Mouse (Mus musculus): Measurements from ENCODE around the gene A830018L16Rik. TPM values are rescaled to one million over a fixed set of nuclear protein-coding genes. Genes with fewer than 3 reads are reported as not detected.

Gene A830018L16Rik
- polyA plus RNA-seq, 1 experiment from 2014 or later: not detected

GRCm38 (mm10) chr1:11565309-11565708 lies 151.4 kb downstream of the A830018L16Rik start:
- WGBS (ENCODE audit: missing documents): 13% methylated on average over 6 of the region's 6 CpGs

GRCm38 (mm10) chr1:11566730-11567129 lies 152.8 kb downstream of the A830018L16Rik start:
- Histone ChIP-seq H3K79me2 (ENCODE audit: inconsistent target) (no peaks in the 10 kb centered on the region), H3K36me3 (ENCODE audit: inconsistent target) (no peaks in the 10 kb centered on the region), H3K4me3 (ENCODE audit: inconsistent target) (no peak overlapping the region), H3K27ac (no peak overlapping the region)
- 70% methylated on average over 2 of the region's 2 CpGs for WGBS (ENCODE audit: missing documents)

More at GRCm38 (mm10) chr1:11565309-11565708, 151.4 kb downstream of the A830018L16Rik start:
- Histone ChIP-seq H3K27ac (no peak overlapping the region), H3K36me3 (ENCODE audit: inconsistent target) (no peaks in the 10 kb centered on the region), H3K4me3 (ENCODE audit: inconsistent target) (no peak overlapping the region), H3K79me2 (ENCODE audit: inconsistent target) (no peaks in the 10 kb centered on the region)

GRCm38 (mm10) chr1:11567300-11567885 lies 153.5 kb downstream of the A830018L16Rik start:
- no peak overlapping the region for H3K27ac ChIP-seq
- no peaks in the 10 kb centered on the region for H3K79me2 ChIP-seq (ENCODE audit: inconsistent target)
- H3K36me3 ChIP-seq (ENCODE audit: inconsistent target): no peaks in the 10 kb centered on the region
- H3K4me3 ChIP-seq (ENCODE audit: inconsistent target): no peak overlapping the region

- Histone ChIP-seq H3K36me3 (ENCODE audit: inconsistent target) (no peaks in the 10 kb centered on the region), H3K79me2 (ENCODE audit: inconsistent target) (no peaks in the 10 kb centered on the region), H3K4me3 (ENCODE audit: inconsistent target) (no peak overlapping the region), H3K27ac (no peak overlapping the region)
- 17% methylated on average over 2 of the region's 2 CpGs for WGBS (ENCODE audit: missing documents)
Observed at GRCm38 (mm10) chr1:11570274-11570673, 156.4 kb downstream of the A830018L16Rik start.

GRCm38 (mm10) chr1:11573462-11573861 lies 159.6 kb downstream of the A830018L16Rik start:
- no peaks in the 10 kb centered on the region for H3K79me2 ChIP-seq (ENCODE audit: inconsistent target)
- 90% methylated on average over 2 of the region's 2 CpGs for WGBS (ENCODE audit: missing documents)

GRCm38 (mm10) chr1:11580026-11580425 lies 166.1 kb downstream of the A830018L16Rik start:
- WGBS (ENCODE audit: missing documents): 74% methylated on average over 4 of the region's 4 CpGs
- H3K79me2 ChIP-seq (ENCODE audit: inconsistent target): no peaks in the 10 kb centered on the region

More at GRCm38 (mm10) chr1:11573462-11573861, 159.6 kb downstream of the A830018L16Rik start:
- Histone ChIP-seq H3K4me3 (ENCODE audit: inconsistent target) (no peak overlapping the region), H3K36me3 (ENCODE audit: inconsistent target) (no peaks in the 10 kb centered on the region), H3K27ac (no peak overlapping the region)

GRCm38 (mm10) chr1:11588305-11588704 lies 174.4 kb downstream of the A830018L16Rik start:
- Histone ChIP-seq H3K79me2 (ENCODE audit: inconsistent target) (no peaks in the 10 kb centered on the region), H3K27ac (no peak overlapping the region), H3K4me3 (ENCODE audit: inconsistent target) (no peak overlapping the region), H3K36me3 (ENCODE audit: inconsistent target) (no peaks in the 10 kb centered on the region)
- 78% methylated on average over 10 of the region's 10 CpGs for WGBS (ENCODE audit: missing documents)

More at GRCm38 (mm10) chr1:11580026-11580425, 166.1 kb downstream of the A830018L16Rik start:
- Histone ChIP-seq H3K36me3 (ENCODE audit: inconsistent target) (no peaks in the 10 kb centered on the region), H3K4me3 (ENCODE audit: inconsistent target) (no peak overlapping the region), H3K27ac (no peak overlapping the region)

GRCm38 (mm10) chr1:11650137-11650536 lies 236.2 kb downstream of the A830018L16Rik start:
- Histone ChIP-seq H3K4me3 (ENCODE audit: inconsistent target) (no peak overlapping the region), H3K27ac (no peak overlapping the region), H3K79me2 (ENCODE audit: inconsistent target) (no peaks in the 10 kb centered on the region), H3K36me3 (ENCODE audit: inconsistent target) (no peaks in the 10 kb centered on the region)

GRCm38 (mm10) chr1:11652773-11653172 lies 238.9 kb downstream of the A830018L16Rik start:
- Histone ChIP-seq H3K27ac (no peak overlapping the region), H3K36me3 (ENCODE audit: inconsistent target) (no peaks in the 10 kb centered on the region), H3K4me3 (ENCODE audit: inconsistent target) (no peak overlapping the region), H3K79me2 (ENCODE audit: inconsistent target) (no peaks in the 10 kb centered on the region)

- Histone ChIP-seq H3K79me2 (ENCODE audit: inconsistent target) (no peaks in the 10 kb centered on the region), H3K4me3 (ENCODE audit: inconsistent target) (no peak overlapping the region), H3K27ac (no peak overlapping the region), H3K36me3 (ENCODE audit: inconsistent target) (no peaks in the 10 kb centered on the region)
- 42% methylated on average over 2 of the region's 2 CpGs for WGBS (ENCODE audit: missing documents)
Observed at GRCm38 (mm10) chr1:11657341-11658060, 243.6 kb downstream of the A830018L16Rik start.

- no peaks in the 10 kb centered on the region for H3K36me3 ChIP-seq (ENCODE audit: inconsistent target)
- H3K4me3 ChIP-seq (ENCODE audit: inconsistent target): no peak overlapping the region
- H3K27ac ChIP-seq: no peak overlapping the region
- 26% methylated on average over 3 of the region's 3 CpGs for WGBS (ENCODE audit: missing documents)
- H3K79me2 ChIP-seq (ENCODE audit: inconsistent target): no peaks in the 10 kb centered on the region
Observed at GRCm38 (mm10) chr1:11658061-11658625, 244.2 kb downstream of the A830018L16Rik start.

- Histone ChIP-seq H3K36me3 (ENCODE audit: inconsistent target) (no peaks in the 10 kb centered on the region), H3K79me2 (ENCODE audit: inconsistent target) (no peaks in the 10 kb centered on the region), H3K27ac (no peak overlapping the region), H3K4me3 (ENCODE audit: inconsistent target) (no peak overlapping the region)
Observed at GRCm38 (mm10) chr1:11744749-11745314, 330.9 kb downstream of the A830018L16Rik start.

GRCm38 (mm10) chr1:11748424-11748823 lies 334.5 kb downstream of the A830018L16Rik start:
- Histone ChIP-seq H3K36me3 (ENCODE audit: inconsistent target) (no peaks in the 10 kb centered on the region), H3K79me2 (ENCODE audit: inconsistent target) (no peaks in the 10 kb centered on the region), H3K4me3 (ENCODE audit: inconsistent target) (no peak overlapping the region), H3K27ac (no peak overlapping the region)
- 71% methylated on average over 2 of the region's 2 CpGs for WGBS (ENCODE audit: missing documents)

- Histone ChIP-seq H3K27ac (no peak overlapping the region), H3K4me3 (ENCODE audit: inconsistent target) (no peak overlapping the region), H3K36me3 (ENCODE audit: inconsistent target) (no peaks in the 10 kb centered on the region), H3K79me2 (ENCODE audit: inconsistent target) (no peaks in the 10 kb centered on the region)
Observed at GRCm38 (mm10) chr1:11750065-11750464, 336.2 kb downstream of the A830018L16Rik start.

- Histone ChIP-seq H3K36me3 (ENCODE audit: inconsistent target) (no peaks in the 10 kb centered on the region), H3K4me3 (ENCODE audit: inconsistent target) (no peak overlapping the region), H3K27ac (no peak overlapping the region), H3K79me2 (ENCODE audit: inconsistent target) (no peaks in the 10 kb centered on the region)
- WGBS (ENCODE audit: missing documents): 92% methylated on average over 2 of the region's 2 CpGs
Observed at GRCm38 (mm10) chr1:11750607-11751006, 336.7 kb downstream of the A830018L16Rik start.
